Mouse (Mus musculus) heart, postnatal 4 days (tissue): ENCODE data around the gene Tppp2. TPM values are rescaled to one million over a fixed set of nuclear protein-coding genes. Genes with fewer than 3 reads are reported as not detected.

Experiments
- DNase-seq: peaks from one replicate; pipeline ENCODE4 v3.0.0; 2021
- total RNA-seq, 2 experiments: library from RNA; stranded (reverse); gene quantifications; 2 replicates each; pipeline ENCODE4 v1.2.3; 2021

The Tppp2 gene
- total RNA-seq, 2 experiments from 2014 or later = not detected

DNA sequence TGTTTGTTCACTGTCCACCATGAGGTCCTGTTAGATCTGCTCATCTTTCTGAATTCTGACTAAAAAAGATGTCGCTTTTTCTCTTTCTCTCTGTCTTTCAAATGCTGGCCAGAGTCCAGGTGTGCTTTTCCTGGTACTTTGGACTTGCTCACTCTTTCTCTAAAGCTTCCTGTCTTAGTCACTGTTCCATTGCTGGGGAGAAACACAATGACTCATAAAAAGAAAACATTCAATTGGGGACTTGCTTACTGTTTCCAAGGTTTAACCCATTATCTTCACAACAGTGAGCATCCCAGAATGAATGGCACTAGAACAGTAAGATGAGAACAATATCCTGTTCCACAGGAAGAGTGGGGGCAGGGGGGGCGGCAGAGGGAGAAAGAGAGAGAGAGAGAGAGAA, 42.1 kb downstream of the Tppp2 start:
- DNase-seq = no peak

DNA sequence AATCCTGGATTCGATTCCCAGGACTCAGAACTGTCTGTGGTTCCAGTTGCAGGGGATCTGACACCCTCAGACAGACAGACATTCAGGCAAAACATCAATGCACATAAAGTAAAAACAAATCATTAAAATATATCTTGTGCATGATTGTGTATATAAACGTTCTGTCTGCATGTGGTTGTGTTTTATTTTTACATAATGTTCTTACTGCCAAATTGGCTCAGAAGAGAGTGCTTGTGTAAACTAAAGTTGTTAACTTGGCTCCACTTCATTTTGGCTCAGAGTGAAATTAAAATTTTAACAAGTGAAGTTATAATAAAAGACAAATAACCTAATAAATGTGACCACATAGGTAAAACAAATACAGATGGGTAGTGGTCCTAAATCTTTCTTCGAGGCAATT, 49.2 kb downstream of the Tppp2 start:
- DNase-seq = no peak

Other genes with a start within 250 kb of the Tppp2 start
- gene Gm17079, start 223.0 kb upstream of the Tppp2 start, total RNA-seq = not detected
- not detected for gene Gm5800, start 201.2 kb upstream of the Tppp2 start, total RNA-seq
- gene Ang4, start 144.8 kb upstream of the Tppp2 start, total RNA-seq = not detected
- gene AY358078, start 118.4 kb upstream of the Tppp2 start, total RNA-seq = not detected
- gene Ear6, start 64.7 kb upstream of the Tppp2 start, total RNA-seq = not detected
- 10 to 100 TPM; 17.9 to 25.7 TPM for gene Mettl17, start 33.6 kb upstream of the Tppp2 start, total RNA-seq
- under 1 TPM; 0.29 to 0.48 TPM for gene Slc39a2, start 25.5 kb upstream of the Tppp2 start, total RNA-seq
- gene Ndrg2, start 4.3 kb upstream of the Tppp2 start, total RNA-seq = 100 to 1,000 TPM; 452 to 471 TPM
- not detected for gene Rnase13, start 4.3 kb downstream of the Tppp2 start, total RNA-seq
- 10 to 100 TPM; 64.6 to 65.6 TPM for gene Arhgef40, start 66.3 kb downstream of the Tppp2 start, total RNA-seq
- gene Tmem253, start 97.2 kb downstream of the Tppp2 start, total RNA-seq = 1 to 10 TPM; 1.4 to 1.8 TPM
- gene Zfp219, start 102.3 kb downstream of the Tppp2 start, total RNA-seq = 10 to 100 TPM; 37.5 to 42.0 TPM
- gene Olfr221, start 124.0 kb downstream of the Tppp2 start, total RNA-seq = not detected
- gene Hnrnpc, start 185.6 kb downstream of the Tppp2 start, total RNA-seq = 100 to 1,000 TPM; 183 to 190 TPM
- under 1 TPM; 0.55 to 0.59 TPM for gene Rpgrip1, start 192.3 kb downstream of the Tppp2 start, total RNA-seq